Comparison of ENCODE assay signal across 17 mouse cellular contexts in genomic region chr14:81788859-81789258, GRCm38 (mm10).
"Had no signal": no experiment of that assay in that cellular context is flagged by ENCODE, and none has a peak within 500 bp of the region (broad histone marks: within the 10 kb centered on the region; RNA-seq: fewer than 3 reads in every experiment).

No protein-coding gene starts in this region.

- H3K36me3 ChIP-seq: neural tube, embryonic 12.5 days; neural tube, embryonic 13.5 days; neural tube, embryonic 15.5 days; stomach, embryonic 15.5 days had no signal

- H3K4me1 ChIP-seq: neural tube, embryonic 12.5 days; neural tube, embryonic 13.5 days; neural tube, embryonic 15.5 days; stomach, embryonic 15.5 days had no signal

- H3K9me3 ChIP-seq: neural tube, embryonic 12.5 days; neural tube, embryonic 13.5 days; neural tube, embryonic 15.5 days; stomach, embryonic 15.5 days had no signal

- H3K4me3 ChIP-seq: neural tube, embryonic 12.5 days; neural tube, embryonic 13.5 days; neural tube, embryonic 15.5 days; stomach, embryonic 15.5 days had no signal

- H3K27me3 ChIP-seq: neural tube, embryonic 12.5 days; neural tube, embryonic 13.5 days; neural tube, embryonic 15.5 days; stomach, embryonic 15.5 days had no signal

- DNase-seq: retina, postnatal 1 day; right cerebral cortex, adult 18-20 months; right cerebral cortex, postnatal 14 days; right cerebral cortex, postnatal 25 days; right cerebral cortex, postnatal 4 days; spleen, adult 18-20 months; thymus, adult 18-20 months; thymus, adult 2 months; thymus, postnatal 14 days; thymus, postnatal 25 days; thymus, postnatal 36 days; thymus, postnatal 4 days had no signal

- H3K9ac ChIP-seq: neural tube, embryonic 12.5 days; neural tube, embryonic 13.5 days; neural tube, embryonic 15.5 days; stomach, embryonic 15.5 days had no signal

- H3K27ac ChIP-seq: neural tube, embryonic 12.5 days; neural tube, embryonic 13.5 days; neural tube, embryonic 15.5 days; stomach, embryonic 15.5 days; stomach, postnatal 0 days had no signal
